Mouse (Mus musculus) liver, adult 2 months (tissue): Measurements from ENCODE around the gene Krt23.

Source experiments
- CTCF ChIP-seq: fragments of 200-500 bp; IDR thresholded peaks from 2 replicates; pipeline ENCODE4 v1.5.1; 2011; ENCODE audit warnings: low read depth, low read length, control low read depth
- POLR2A ChIP-seq: fragments of 200-500 bp; IDR thresholded peaks from 2 replicates; pipeline ENCODE4 v1.6.1; 2011; ENCODE audit warnings: low read length, control low read depth; ENCODE audit not compliant: insufficient read depth; ENCODE audit errors: extremely low read depth

- TF ChIP-seq CTCF, result no peak
- no peak for TF ChIP-seq POLR2A
These were observed 38.2 kb downstream of the Krt23 start for GRCm38 (mm10) chr11:99454759-99455158.
